10 mouse cellular contexts compared by ENCODE assay signal in the genomic region with DNA sequence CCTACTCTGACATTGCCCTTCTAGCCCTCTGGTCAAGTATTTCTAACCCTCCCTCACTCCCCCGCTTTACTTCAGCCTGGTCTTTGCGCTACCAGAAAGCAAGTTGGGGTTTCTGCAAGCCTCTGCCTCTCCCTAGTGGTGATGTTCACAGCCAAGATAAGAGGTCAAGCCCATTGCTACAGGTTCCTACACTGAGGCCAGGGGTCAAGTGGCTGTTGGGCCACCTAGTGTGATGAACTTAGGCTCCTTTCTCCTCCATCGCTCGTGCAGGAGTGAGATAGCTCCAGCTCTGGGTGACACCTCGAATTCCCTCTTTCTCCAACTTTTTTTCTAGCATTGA. TPM values are rescaled to one million over a fixed set of nuclear protein-coding genes. Genes with fewer than 3 reads are reported as not detected.
A peak's percentile ranks its signal among the peaks of the same experiment; 100 is the strongest.
DNase-seq lines count a peak whose midpoint lies in the region; ATAC-seq and TF ChIP-seq lines count a peak whose summit lies in the region.
"Had no signal": no experiment of that assay in that cellular context is flagged by ENCODE, and none has a peak within 500 bp of the region (broad histone marks: within the 10 kb centered on the region; RNA-seq: fewer than 3 reads in every experiment).

No protein-coding gene starts in this region.

- peaks cover 83% of the 10 kb centered on the region for H3K27me3 ChIP-seq in heart, embryonic 13.5 days (replicated peaks)
- H3K27me3 ChIP-seq in ES-Bruce4 (ENCODE audit: control insufficient read depth, insufficient read depth, low read length, poor library complexity, severe bottlenecking), result peaks cover 15% of the 10 kb centered on the region
- H3K27me3 ChIP-seq in forebrain, embryonic 15.5 days, result peaks cover 41% of the 10 kb centered on the region

- no peak overlapping the region for H3K27ac ChIP-seq in heart, embryonic 13.5 days (replicated peaks)
- no peak overlapping the region for H3K27ac ChIP-seq in ES-Bruce4 (ENCODE audit: insufficient read depth, low read length)
- no peak overlapping the region for H3K27ac ChIP-seq in forebrain, embryonic 15.5 days (replicated peaks)

- no peak for TF ChIP-seq CTCF in ES-Bruce4 (IDR thresholded peaks at IDR 0.05; ENCODE audit: low read depth, low read length)

- DNase-seq in heart, postnatal 25 days (ENCODE audit: low spot score), result no peak
- DNase-seq in lung, postnatal 10 days, result peak; percentile 16
- no peak for DNase-seq in embryo, embryonic 11 days
- no peak for DNase-seq in spleen, adult 12 weeks (ENCODE audit: low spot score)
- no peak for DNase-seq in urinary bladder, postnatal 14 days (ENCODE audit: low spot score)

- 3% methylated on average over 5 of the region's 5 CpGs for WGBS in heart, embryonic 13.5 days
- WGBS in forebrain, embryonic 15.5 days, result 4% methylated on average over 5 of the region's 5 CpGs

- intact Hi-C loops in heart, postnatal 25 days (cut with DNase I), result no loop called here

- no peaks in the 10 kb centered on the region for H3K36me3 ChIP-seq in heart, embryonic 13.5 days
- H3K36me3 ChIP-seq in ES-Bruce4 (ENCODE audit: control insufficient read depth, insufficient read depth, low read length, poor library complexity, severe bottlenecking), result no peaks in the 10 kb centered on the region
- no peaks in the 10 kb centered on the region for H3K36me3 ChIP-seq in forebrain, embryonic 15.5 days

- no peaks in the 10 kb centered on the region for H3K9me3 ChIP-seq in heart, embryonic 13.5 days
- H3K9me3 ChIP-seq in ES-Bruce4 (replicated peaks; ENCODE audit: control insufficient read depth, insufficient read depth, low read length, poor library complexity, severe bottlenecking), result no peaks in the 10 kb centered on the region
- H3K9me3 ChIP-seq in forebrain, embryonic 15.5 days, result no peaks in the 10 kb centered on the region

- ATAC-seq in heart, embryonic 13.5 days (ENCODE audit: extremely low read depth, insufficient number of reproducible peaks, low FRiP score, low TSS enrichment), result no peak
- ATAC-seq in forebrain, embryonic 15.5 days (replicated peaks), result no peak; the same call in none of the 2 replicates
- ATAC-seq: CD4-positive, CD25-positive, alpha-beta regulatory T cell, adult 4 months had no signal

- peaks cover 27% of the 10 kb centered on the region for H3K4me1 ChIP-seq in heart, embryonic 13.5 days
- no peaks in the 10 kb centered on the region for H3K4me1 ChIP-seq in ES-Bruce4 (ENCODE audit: control insufficient read depth, insufficient read depth, low read length)
- H3K4me1 ChIP-seq in forebrain, embryonic 15.5 days, result peaks cover 38% of the 10 kb centered on the region

- H3K4me2 ChIP-seq in heart, embryonic 13.5 days, result peak overlapping the region; percentile 97
- H3K4me2 ChIP-seq in forebrain, embryonic 15.5 days (replicated peaks), result peak overlapping the region; percentile 94

- H3K9ac ChIP-seq in heart, embryonic 13.5 days, result peak overlapping the region; percentile 69; the same call in 1 of the 2 replicates
- peak overlapping the region; percentile 86 for H3K9ac ChIP-seq in ES-Bruce4 (ENCODE audit: low read depth, poor library complexity, severe bottlenecking)
- H3K9ac ChIP-seq in forebrain, embryonic 15.5 days (replicated peaks), result peak overlapping the region; percentile 56

- H3K4me3 ChIP-seq in heart, embryonic 13.5 days, result peak overlapping the region; percentile 68
- peak overlapping the region; percentile 71 for H3K4me3 ChIP-seq in ES-Bruce4 (ENCODE audit: low read depth, low read length)
- H3K4me3 ChIP-seq in forebrain, embryonic 15.5 days, result peak overlapping the region; percentile 77

- TF ChIP-seq EP300 in ES-Bruce4 (IDR thresholded peaks at IDR 0.05; ENCODE audit: insufficient read depth, low read depth, low read length), result no peak

- TF ChIP-seq POLR2A in ES-Bruce4 (IDR thresholded peaks at IDR 0.05; ENCODE audit: insufficient read depth, low read length), result no peak

RNA-seq across cellular contexts. Expression of a gene that starts 1.2 kb away (rescaled TPM):
- 0.25 and 0.46 TPM in 2 replicates for polyA plus RNA-seq in heart, embryonic 13.5 days (2015; fragmentation: Nextera tagmentation; extraction: Ambion mirVana)
- total RNA-seq in heart, postnatal 25 days (2021), result under 1 TPM; 0.21 to 0.45 TPM
- polyA plus RNA-seq in ES-Bruce4 (2011; ENCODE audit: insufficient read depth, insufficient read length, low read depth, missing spikeins), result 4.6 and 5.2 TPM in 2 replicates
- polyA plus RNA-seq in forebrain, embryonic 15.5 days (2015; fragmentation: Nextera tagmentation; extraction: Ambion mirVana), result 1.8 TPM in 2 replicates
- total RNA-seq: liver, adult 2 months had no signal
- polyA plus RNA-seq: CD4-positive, CD25-positive, alpha-beta regulatory T cell, adult 4 months; liver, adult 2 months had no signal
